Mouse (Mus musculus) liver, adult 2 months (tissue): ENCODE measurements at regions not wholly inside any gene's neighbourhood (a gene's known extent, or its start where the extent isn't known, plus 50 kb on each side); places are given as distances from the start of the nearest gene placed in this dataset.

Experiments
- CTCF ChIP-seq: fragments of 200-500 bp; IDR thresholded peaks from 2 replicates; pipeline ENCODE4 v1.5.1; 2011; ENCODE audit warnings: low read depth, low read length, control low read depth
- POLR2A ChIP-seq: fragments of 200-500 bp; IDR thresholded peaks from 2 replicates; pipeline ENCODE4 v1.6.1; 2011; ENCODE audit warnings: low read length, control low read depth; ENCODE audit not compliant: insufficient read depth; ENCODE audit errors: extremely low read depth

- TF ChIP-seq CTCF (no peak), POLR2A (no peak)
Observed at GRCm38 (mm10) chrX:58447605-58448004, 425.1 kb downstream of the Zic3 start.
